Mouse (Mus musculus) myocyte (in vitro differentiated cells): ENCODE measurements around the gene Zap70. TPM values are rescaled to one million over a fixed set of nuclear protein-coding genes. Genes with fewer than 3 reads are reported as not detected.
"Not testable (repeated sequence)": the region's sequence is repeated elsewhere in the genome, so short reads cannot be mapped to it uniquely, and the experiment has no call there.

Experiments used
- H3K27me3 ChIP-seq: one replicate; pipeline ENCODE4 v1.6.1; 2011; ENCODE audit not compliant: control insufficient read depth, insufficient read depth, insufficient read length
- H3K36me3 ChIP-seq: one replicate; pipeline ENCODE4 v1.6.1; 2011; ENCODE audit not compliant: control insufficient read depth, insufficient read depth
- H3K4me2 ChIP-seq: one replicate; pipeline ENCODE4 v1.6.1; 2011; ENCODE audit warnings: low read depth, control low read depth
- H3K4me3 ChIP-seq: one replicate; pipeline ENCODE4 v1.5.1; 2011; ENCODE audit warnings: mild to moderate bottlenecking, control low read depth, moderate library complexity
- H3K79me2 ChIP-seq: one replicate; pipeline ENCODE4 v1.6.1; 2011; ENCODE audit not compliant: control insufficient read depth, insufficient read depth
- H3ac ChIP-seq: one replicate; pipeline ENCODE4 v1.6.1; 2011; ENCODE audit not compliant: control insufficient read depth, insufficient read length
- CEBPB ChIP-seq: IDR thresholded peaks from 2 replicates; pipeline ENCODE4 v1.6.1; 2011; ENCODE audit warnings: mild to moderate bottlenecking, moderate library complexity; ENCODE audit not compliant: poor library complexity, insufficient read depth, severe bottlenecking
- E2F4 ChIP-seq: IDR thresholded peaks from one replicate; pipeline ENCODE4 v1.6.1; 2011; ENCODE audit warnings: mild to moderate bottlenecking, control low read depth, moderate library complexity; ENCODE audit not compliant: insufficient read depth
- MAX ChIP-seq: IDR thresholded peaks from one replicate; pipeline ENCODE4 v1.6.1; 2011; ENCODE audit warnings: low read depth, mild to moderate bottlenecking, control low read depth
- MYOD1 ChIP-seq, 3 experiments: IDR thresholded peaks; one replicate each; pipeline ENCODE4 v1.6.1; 2011; ENCODE audit warnings: control low read depth in 2 of 3, low read depth in 2 of 3, mild to moderate bottlenecking in 2 of 3, moderate library complexity in 1 of 3; ENCODE audit not compliant: insufficient read length in 2 of 3, control insufficient read depth in 1 of 3
- MYOG ChIP-seq, 3 experiments: IDR thresholded peaks; one replicate each; pipeline ENCODE4 v1.6.1; 2011; ENCODE audit warnings: control low read depth in 2 of 3, low read depth in 2 of 3, mild to moderate bottlenecking in 2 of 3; ENCODE audit not compliant: insufficient read length in 2 of 3, control insufficient read depth in 1 of 3, insufficient read depth in 1 of 3
- POLR2A ChIP-seq: IDR thresholded peaks from one replicate; pipeline ENCODE4 v1.6.1; 2011; ENCODE audit warnings: low read depth, mild to moderate bottlenecking, control low read depth, moderate library complexity; ENCODE audit not compliant: insufficient read length
- POLR2AphosphoS2 ChIP-seq: IDR thresholded peaks from one replicate; pipeline ENCODE4 v1.6.1; 2011; ENCODE audit warnings: low read depth, control low read depth; ENCODE audit not compliant: insufficient read length
- REST ChIP-seq: IDR thresholded peaks from one replicate; pipeline ENCODE4 v1.6.1; 2011; ENCODE audit warnings: mild to moderate bottlenecking, control low read depth, moderate library complexity; ENCODE audit not compliant: insufficient read depth, insufficient read length
- SRF ChIP-seq: IDR thresholded peaks from one replicate; pipeline ENCODE4 v1.6.1; 2011; ENCODE audit warnings: low read depth; ENCODE audit not compliant: control insufficient read depth, insufficient read length
- TCF12 ChIP-seq: IDR thresholded peaks from one replicate; pipeline ENCODE4 v1.6.1; 2011; ENCODE audit warnings: mild to moderate bottlenecking, control low read depth; ENCODE audit not compliant: poor library complexity, insufficient read depth, severe bottlenecking
- TCF3 ChIP-seq: IDR thresholded peaks from one replicate; pipeline ENCODE4 v1.6.1; 2011; ENCODE audit warnings: low read depth, control low read depth; ENCODE audit not compliant: insufficient read length
- USF1 ChIP-seq: IDR thresholded peaks from one replicate; pipeline ENCODE4 v1.6.1; 2011; ENCODE audit warnings: low read depth, mild to moderate bottlenecking, control low read depth, moderate library complexity
- polyA plus RNA-seq: library from polyadenylated mRNA; unstranded; fragments of >200 nt; fragmentation: generic; extraction: Trizol; gene quantifications from one replicate; pipeline ENCODE4 v1.2.1, GENCODE M21; 2012; ENCODE audit warnings: missing spikeins

Gene Zap70
- polyA plus RNA-seq, 1 experiment, result 2.3 TPM

DNA sequence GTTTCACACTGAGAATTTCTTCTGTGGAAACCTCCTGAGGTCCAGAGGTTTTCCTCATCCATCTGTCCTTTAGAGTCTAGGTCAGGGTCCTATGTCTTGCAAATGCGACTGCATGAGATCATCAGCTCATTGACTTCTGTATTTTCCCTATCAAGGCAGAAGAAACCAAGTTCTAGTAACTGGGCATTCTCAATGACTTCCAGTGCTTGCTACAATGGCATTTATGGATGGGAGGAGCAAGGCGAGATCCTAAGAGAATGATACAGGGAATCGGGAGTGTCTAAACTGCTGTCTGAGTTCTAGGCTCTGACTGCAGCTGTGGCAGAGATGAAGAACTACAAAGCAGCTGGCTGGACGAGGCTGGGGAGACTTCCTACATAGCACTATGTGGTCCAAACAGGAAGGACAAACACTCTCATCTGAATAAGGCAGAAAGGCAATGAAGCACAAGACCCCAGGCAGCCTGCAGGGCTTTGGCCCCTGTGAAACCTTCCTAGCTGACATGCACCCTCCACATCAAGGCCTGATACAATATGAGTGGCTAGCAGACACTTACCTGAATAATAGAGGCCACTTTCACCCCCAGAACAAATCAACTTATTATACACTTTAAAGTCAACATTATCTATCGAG is 52.8 kb downstream of the Zap70 start:
- no peak for TF ChIP-seq POLR2A
- TF ChIP-seq TCF12, result no peak
- TF ChIP-seq CEBPB, result no peak
- TF ChIP-seq TCF3, result no peak
- no peak for TF ChIP-seq MYOD1 (IDR thresholded peaks at IDR 0.05; ENCODE audit: control insufficient read depth in 1 of 3, insufficient read length in 2 of 3, low read depth in 2 of 3)
- no peak for TF ChIP-seq MAX
- TF ChIP-seq SRF, result no peak
- no peak for TF ChIP-seq POLR2AphosphoS2
- TF ChIP-seq USF1, result no peak
- no peak for TF ChIP-seq E2F4
- TF ChIP-seq REST, result no peak
- Histone ChIP-seq H3K79me2 (no peaks in the 10 kb centered on the region), H3ac (no peak overlapping the region), H3K4me3 (no peak overlapping the region), H3K4me2 (no peak overlapping the region), H3K27me3 (no peaks in the 10 kb centered on the region), H3K36me3 (peaks cover 57% of the 10 kb centered on the region)

DNA sequence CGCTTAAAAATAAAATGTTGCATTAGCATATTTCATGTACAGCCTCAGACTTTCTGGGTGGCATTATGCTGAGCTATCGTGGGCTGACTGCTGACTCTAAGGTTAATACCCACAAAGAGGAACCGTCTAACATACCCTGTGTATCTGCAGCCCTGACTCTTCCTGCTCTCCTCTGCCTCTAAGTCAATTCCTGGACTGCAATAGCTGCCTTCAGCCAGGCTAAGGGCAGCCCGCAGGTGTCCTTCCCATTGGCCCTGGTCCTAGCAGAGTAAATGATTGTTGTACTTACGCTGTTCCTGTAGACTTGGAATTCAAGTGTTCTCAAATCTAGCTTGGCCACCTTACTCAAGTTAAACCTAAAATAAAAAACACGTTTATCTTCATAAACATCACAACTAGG is 53.6 kb downstream of the Zap70 start:
- Histone ChIP-seq H3K79me2 (no peaks in the 10 kb centered on the region), H3ac (no peak overlapping the region), H3K4me2 (no peak overlapping the region), H3K27me3 (no peaks in the 10 kb centered on the region), H3K4me3 (no peak overlapping the region), H3K36me3 (peaks cover 49% of the 10 kb centered on the region)
- TF ChIP-seq CEBPB (no peak), SRF (no peak), POLR2A (no peak), MAX (no peak)

DNA sequence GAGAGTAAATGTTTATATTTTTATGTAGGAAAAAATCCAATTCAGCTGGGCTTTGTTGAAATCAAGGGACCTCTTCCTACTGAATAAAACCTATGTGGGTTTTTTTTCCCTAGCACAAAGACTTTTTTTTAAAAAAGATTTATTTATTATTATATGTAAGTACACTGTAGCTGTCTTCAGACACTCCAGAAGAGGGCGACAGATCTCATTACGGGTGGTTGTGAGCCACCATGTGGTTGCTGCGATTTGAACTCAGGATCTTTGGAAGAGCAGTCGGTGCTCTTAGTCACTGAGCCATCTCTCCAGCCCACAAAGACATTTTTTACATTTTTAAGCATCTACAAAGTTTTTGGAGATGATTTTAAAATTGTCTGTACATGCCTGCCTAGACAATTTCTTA is 60.3 kb downstream of the Zap70 start:
- peaks cover 32% of the 10 kb centered on the region for H3K36me3 ChIP-seq
- not testable (repeated sequence) for H3K79me2 ChIP-seq, H3ac ChIP-seq, H3K4me2 ChIP-seq, H3K27me3 ChIP-seq, H3K4me3 ChIP-seq

DNA sequence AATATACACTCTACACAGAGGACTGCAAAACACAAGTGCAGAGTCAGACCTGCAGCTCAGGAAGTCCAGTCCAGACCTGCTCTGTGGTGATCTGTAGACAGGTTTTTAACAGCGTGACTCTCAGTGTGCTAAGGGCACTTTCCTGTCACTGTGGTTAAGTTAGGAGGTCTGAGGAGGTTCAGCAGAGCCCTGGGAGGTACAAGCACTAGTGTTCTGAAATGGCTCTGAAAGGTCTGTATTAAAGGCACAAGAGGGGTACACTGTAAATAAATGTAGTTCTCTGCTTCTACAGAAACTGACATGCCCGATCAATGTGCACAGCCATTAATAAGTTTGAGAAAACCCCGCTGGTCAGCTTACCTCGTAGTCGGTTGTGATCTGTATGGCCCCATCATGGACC is 62.8 kb downstream of the Zap70 start:
- no peaks in the 10 kb centered on the region for H3K79me2 ChIP-seq
- no peaks in the 10 kb centered on the region for H3K27me3 ChIP-seq
- H3ac ChIP-seq, result no peak overlapping the region
- no peak overlapping the region for H3K4me3 ChIP-seq
- peaks cover 29% of the 10 kb centered on the region for H3K36me3 ChIP-seq
- H3K4me2 ChIP-seq, result no peak overlapping the region
- no peak for TF ChIP-seq TCF3
- no peak for TF ChIP-seq USF1
- no peak for TF ChIP-seq POLR2AphosphoS2
- TF ChIP-seq REST, result no peak
- no peak for TF ChIP-seq MYOD1 (IDR thresholded peaks at IDR 0.05; ENCODE audit: control insufficient read depth in 1 of 3, insufficient read length in 2 of 3, low read depth in 2 of 3)
- no peak for TF ChIP-seq TCF12
- TF ChIP-seq E2F4, result no peak
- no peak for TF ChIP-seq POLR2A
- TF ChIP-seq MYOG (IDR thresholded peaks at IDR 0.05; ENCODE audit: control insufficient read depth in 1 of 3, insufficient read depth in 1 of 3, insufficient read length in 2 of 3, low read depth in 2 of 3), result no peak
- TF ChIP-seq CEBPB, result no peak

DNA sequence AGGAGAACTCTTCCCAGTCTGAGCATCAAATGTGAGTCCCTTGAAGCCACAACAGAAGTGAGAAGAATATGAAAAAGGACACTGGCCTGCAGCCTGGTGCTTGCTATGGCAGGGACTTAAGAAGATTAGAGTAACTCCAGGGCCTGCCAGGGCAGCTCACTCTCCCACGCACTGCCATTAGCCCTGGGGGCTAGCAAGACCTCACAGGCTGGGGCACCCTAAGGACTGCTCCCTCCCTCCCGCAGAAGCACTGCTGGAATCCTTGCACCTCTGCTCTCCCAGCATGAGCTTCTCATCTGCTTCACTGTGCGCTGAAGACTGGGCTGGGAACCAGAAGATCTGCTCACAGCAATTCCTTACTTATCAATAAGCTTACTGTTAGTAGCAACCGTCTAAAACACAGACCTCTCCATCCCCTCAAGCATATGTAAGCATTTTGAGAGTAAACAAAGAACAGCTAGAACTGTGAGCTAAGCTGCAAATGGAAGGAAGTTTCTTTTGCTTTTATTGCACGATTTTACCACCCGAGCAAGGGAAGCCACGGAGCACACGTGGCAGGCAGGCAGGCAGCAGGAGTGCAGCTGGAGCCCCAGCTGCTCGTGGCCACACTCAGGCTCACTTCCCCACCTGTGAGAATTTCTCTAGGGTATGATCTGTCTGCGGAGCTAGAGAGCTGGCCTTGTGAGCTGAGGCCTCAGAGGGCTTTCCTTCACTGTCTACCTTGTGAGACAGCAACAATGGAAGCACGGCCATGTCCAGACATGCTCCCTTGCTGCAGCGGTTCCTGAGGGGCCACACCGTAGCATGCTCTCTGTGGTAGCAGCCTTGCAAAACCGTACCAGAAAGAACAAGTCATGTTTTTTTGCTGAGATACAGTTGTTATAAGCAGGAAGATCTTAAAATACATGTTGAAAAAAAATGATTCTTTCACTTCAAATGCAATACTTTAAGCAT is 69.6 kb downstream of the Zap70 start:
- Histone ChIP-seq H3K4me3 (no peak overlapping the region), H3K4me2 (no peak overlapping the region), H3K36me3 (peaks cover 33% of the 10 kb centered on the region)

More for the DNA sequence above, 69.6 kb downstream of the Zap70 start:
- Histone ChIP-seq H3K27me3 (no peaks in the 10 kb centered on the region), H3K79me2 (no peaks in the 10 kb centered on the region), H3ac (no peak overlapping the region)
- no peak for TF ChIP-seq E2F4
- no peak for TF ChIP-seq SRF
- no peak for TF ChIP-seq POLR2A
- no peak for TF ChIP-seq TCF12
- TF ChIP-seq MAX, result no peak
- no peak for TF ChIP-seq POLR2AphosphoS2
- peak; percentile 2 for TF ChIP-seq TCF3
- TF ChIP-seq MYOG (IDR thresholded peaks at IDR 0.05; ENCODE audit: control insufficient read depth in 1 of 3, insufficient read depth in 1 of 3, insufficient read length in 2 of 3, low read depth in 2 of 3), result peak in 1 of 3 experiments; percentile 48
- TF ChIP-seq MYOD1 (IDR thresholded peaks at IDR 0.05; ENCODE audit: control insufficient read depth in 1 of 3, insufficient read length in 2 of 3, low read depth in 2 of 3), result peak in 2 of 3 experiments; percentile 18 to 66
- no peak for TF ChIP-seq CEBPB

Other genes starting within 250 kb of the Zap70 start
- gene Cnnm3, start 249.9 kb upstream of the Zap70 start, polyA plus RNA-seq, result 10.2 TPM
- gene Ankrd23, start 224.9 kb upstream of the Zap70 start, polyA plus RNA-seq, result 78.6 TPM
- gene Gm42417, start 222.4 kb upstream of the Zap70 start, polyA plus RNA-seq, result 0.13 TPM
- gene Ankrd39, start 214.4 kb upstream of the Zap70 start, polyA plus RNA-seq, result 17.9 TPM
- gene Sema4c, start 203.4 kb upstream of the Zap70 start, polyA plus RNA-seq, result 30.7 TPM
- 1.5 TPM for gene Fam178b, start 78.6 kb upstream of the Zap70 start, polyA plus RNA-seq
- gene Cox5b, start 70.3 kb upstream of the Zap70 start, polyA plus RNA-seq, result 1,086 TPM
- 0.12 TPM for gene 4933424G06Rik, start 51.6 kb upstream of the Zap70 start, polyA plus RNA-seq
- gene Actr1b, start 47.4 kb upstream of the Zap70 start, polyA plus RNA-seq, result 111 TPM
- gene Tmem131, start 181.9 kb downstream of the Zap70 start, polyA plus RNA-seq, result 12.2 TPM